Mouse (Mus musculus): ENCODE results near the gene Ccdc92b.

The Ccdc92b gene

GRCm38 (mm10) chr11:74611437-74611836 is 8.0 kb upstream of the Ccdc92b start:
- DNase-seq (ENCODE audit: low spot score in 2 of 2) = no peak

- DNase-seq (ENCODE audit: low spot score in 2 of 2) = no peak
These were observed 6.0 kb upstream of the Ccdc92b start for GRCm38 (mm10) chr11:74613428-74613827.

- no peak for DNase-seq (ENCODE audit: low spot score in 2 of 2)
These were observed 3.8 kb upstream of the Ccdc92b start for GRCm38 (mm10) chr11:74615571-74615970.

GRCm38 (mm10) chr11:74619956-74620300 is 523 bp downstream of the Ccdc92b start:
- no peak for DNase-seq (ENCODE audit: low spot score in 2 of 2)

- DNase-seq (ENCODE audit: low spot score in 2 of 2) = peak; percentile 29 to 42
These were observed 2.7 kb downstream of the Ccdc92b start for GRCm38 (mm10) chr11:74621974-74622669.

- peak in 1 of 2 experiments; percentile 38 for DNase-seq (ENCODE audit: low spot score in 2 of 2)
These were observed 4.3 kb downstream of the Ccdc92b start for GRCm38 (mm10) chr11:74623693-74624092.

- DNase-seq (ENCODE audit: low spot score in 2 of 2) = no peak
These were observed 5.9 kb downstream of the Ccdc92b start for GRCm38 (mm10) chr11:74625333-74625732.

- DNase-seq (ENCODE audit: low spot score in 2 of 2) = no peak
These were observed 8.1 kb downstream of the Ccdc92b start for GRCm38 (mm10) chr11:74627481-74627880.

GRCm38 (mm10) chr11:74631880-74632789 is 12.7 kb downstream of the Ccdc92b start:
- no peak for DNase-seq (ENCODE audit: low spot score in 2 of 2)

GRCm38 (mm10) chr11:74634490-74635275 is 15.3 kb downstream of the Ccdc92b start:
- peak in 1 of 2 experiments; percentile 68 for DNase-seq (ENCODE audit: low spot score in 2 of 2)

- DNase-seq (ENCODE audit: low spot score in 2 of 2) = no peak
These were observed 18.1 kb downstream of the Ccdc92b start for GRCm38 (mm10) chr11:74637486-74637885.

- peak; percentile 36 to 68 for DNase-seq (ENCODE audit: low spot score in 2 of 2)
These were observed 18.8 kb downstream of the Ccdc92b start for GRCm38 (mm10) chr11:74637971-74638790.

GRCm38 (mm10) chr11:74638791-74639411 is 19.5 kb downstream of the Ccdc92b start:
- no peak for DNase-seq (ENCODE audit: low spot score in 2 of 2)

GRCm38 (mm10) chr11:74639628-74640027 is 20.2 kb downstream of the Ccdc92b start:
- DNase-seq (ENCODE audit: low spot score in 2 of 2) = no peak

- no peak for DNase-seq (ENCODE audit: low spot score in 2 of 2)
These were observed 28.6 kb downstream of the Ccdc92b start for GRCm38 (mm10) chr11:74647966-74648365.

GRCm38 (mm10) chr11:74648676-74649075 is 29.3 kb downstream of the Ccdc92b start:
- DNase-seq (ENCODE audit: low spot score in 2 of 2) = no peak

GRCm38 (mm10) chr11:74649095-74649646 is 29.8 kb downstream of the Ccdc92b start, which contains the start of gene Cluh:
TSS of gene Cluh (plus strand) at chr11:74649495.
- DNase-seq (ENCODE audit: low spot score in 2 of 2) = peak; percentile 94 to 97

GRCm38 (mm10) chr11:74649647-74650551 is 30.5 kb downstream of the Ccdc92b start:
- DNase-seq (ENCODE audit: low spot score in 2 of 2) = peak in 1 of 2 experiments; percentile 48

- DNase-seq (ENCODE audit: low spot score in 2 of 2) = no peak
These were observed 31.2 kb downstream of the Ccdc92b start for GRCm38 (mm10) chr11:74650576-74651100.
